Mouse (Mus musculus): ENCODE results near the gene Cacna1c. TPM values are rescaled to one million over a fixed set of nuclear protein-coding genes. Genes with fewer than 3 reads are reported as not detected.

Cacna1c gene
- polyA plus RNA-seq, 1 experiment: 1.8 TPM

DNA sequence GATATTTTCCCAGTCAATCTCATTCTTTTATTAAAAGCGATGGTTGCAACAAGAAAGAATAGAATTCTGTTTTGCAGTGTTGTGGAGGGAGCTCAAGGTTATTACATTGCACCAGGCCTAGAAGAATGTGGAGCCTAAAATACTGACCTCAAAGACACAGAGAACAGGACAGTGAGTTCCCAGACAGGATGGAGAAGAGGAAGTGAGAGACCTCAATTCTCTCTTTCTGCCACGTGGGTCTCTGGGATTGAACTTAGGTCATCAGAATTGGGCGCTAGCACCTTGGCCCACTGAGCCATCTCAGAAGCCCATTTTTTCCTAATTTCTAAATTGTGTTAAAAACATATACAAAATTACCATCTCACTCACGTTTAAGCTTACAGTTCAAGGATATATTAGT is 501.6 kb downstream of the Cacna1c start:
- 68% methylated on average over 4 of the region's 4 CpGs for whole genome bisulfite sequencing

DNA sequence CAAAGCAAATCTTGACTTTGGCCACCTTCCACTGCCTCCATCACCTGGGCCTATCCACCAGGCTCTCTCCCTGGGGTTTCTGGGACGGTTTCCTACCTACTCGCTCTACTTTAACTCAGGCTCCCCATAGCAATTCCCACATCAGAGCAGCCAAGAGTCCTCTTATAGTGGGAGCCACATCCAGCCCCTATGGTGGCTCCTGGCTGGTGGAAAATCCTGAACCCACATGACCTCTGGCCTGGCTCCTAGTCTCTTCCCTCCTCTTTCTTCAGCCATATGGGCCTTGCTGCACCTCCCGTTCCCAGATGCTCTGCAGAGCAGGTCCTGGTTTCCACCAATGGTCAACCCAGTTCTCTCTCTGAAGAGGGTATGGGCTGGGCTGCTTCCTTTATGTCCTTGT is 506.8 kb downstream of the Cacna1c start:
- no peak for DNase-seq (ENCODE audit: low read depth, low spot score)
- 89% methylated on average over 3 of the region's 3 CpGs for WGBS

More for the DNA sequence above, 501.6 kb downstream of the Cacna1c start:
- DNase-seq (ENCODE audit: low read depth, low spot score): no peak

DNA sequence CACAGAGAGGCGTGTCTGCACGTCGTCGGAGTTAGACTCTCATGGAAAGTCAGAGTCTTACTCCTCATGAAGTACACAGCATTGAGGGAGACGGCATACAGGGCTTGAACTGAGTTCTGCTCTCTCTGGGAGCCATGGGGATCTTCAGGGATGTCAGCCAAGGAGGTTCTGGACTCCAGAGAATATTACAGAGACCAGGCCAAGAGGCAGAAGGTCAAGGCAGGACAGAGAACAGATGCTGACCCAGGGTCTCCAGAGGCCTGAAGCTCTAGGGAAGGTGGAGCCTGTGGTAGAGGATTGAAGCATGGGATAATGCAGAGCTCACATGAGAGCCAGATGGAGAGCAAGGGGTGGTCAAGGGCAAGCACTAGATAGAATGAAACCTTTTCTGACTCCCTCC is 507.4 kb downstream of the Cacna1c start:
- DNase-seq (ENCODE audit: low read depth, low spot score): no peak
- 34% methylated on average over 5 of the region's 5 CpGs for WGBS

- no peak for DNase-seq (ENCODE audit: low read depth, low spot score)
- 76% methylated on average over 6 of the region's 6 CpGs for WGBS
These were observed 515.4 kb downstream of the Cacna1c start for GRCm38 (mm10) chr6:118680814-118681213.

- no peak for DNase-seq (ENCODE audit: low read depth, low spot score)
- 88% methylated on average over 10 of the region's 10 CpGs for WGBS
These were observed 518.2 kb downstream of the Cacna1c start for GRCm38 (mm10) chr6:118678031-118678430.

- no peak for DNase-seq (ENCODE audit: low read depth, low spot score)
- WGBS: 89% methylated on average over 6 of the region's 6 CpGs
These were observed 518.9 kb downstream of the Cacna1c start for GRCm38 (mm10) chr6:118677306-118677705.

- 73% methylated on average over 4 of the region's 4 CpGs for WGBS
- DNase-seq (ENCODE audit: low read depth, low spot score): no peak
These were observed 521.4 kb downstream of the Cacna1c start for GRCm38 (mm10) chr6:118674781-118675180.

- 76% methylated on average over 12 of the region's 12 CpGs for whole genome bisulfite sequencing
- DNase-seq (ENCODE audit: low read depth, low spot score): no peak
These were observed 522.1 kb downstream of the Cacna1c start for GRCm38 (mm10) chr6:118673974-118674695.

- no peak for DNase-seq (ENCODE audit: low read depth, low spot score)
- WGBS: 53% methylated on average over 4 of the region's 4 CpGs
These were observed 542.9 kb downstream of the Cacna1c start for GRCm38 (mm10) chr6:118653331-118653730.

GRCm38 (mm10) chr6:118649121-118649783 is 547.0 kb downstream of the Cacna1c start:
- no peak for DNase-seq (ENCODE audit: low read depth, low spot score)
- WGBS: 84% methylated on average over 6 of the region's 6 CpGs

- no peak for DNase-seq (ENCODE audit: low read depth, low spot score)
- WGBS: 50% methylated on average over 14 of the region's 14 CpGs
These were observed 549.8 kb downstream of the Cacna1c start for GRCm38 (mm10) chr6:118646265-118647061.

- no peak for DNase-seq (ENCODE audit: low read depth, low spot score)
- WGBS: 85% methylated on average over 12 of the region's 12 CpGs
These were observed 551.4 kb downstream of the Cacna1c start for GRCm38 (mm10) chr6:118644866-118645265.

DNA sequence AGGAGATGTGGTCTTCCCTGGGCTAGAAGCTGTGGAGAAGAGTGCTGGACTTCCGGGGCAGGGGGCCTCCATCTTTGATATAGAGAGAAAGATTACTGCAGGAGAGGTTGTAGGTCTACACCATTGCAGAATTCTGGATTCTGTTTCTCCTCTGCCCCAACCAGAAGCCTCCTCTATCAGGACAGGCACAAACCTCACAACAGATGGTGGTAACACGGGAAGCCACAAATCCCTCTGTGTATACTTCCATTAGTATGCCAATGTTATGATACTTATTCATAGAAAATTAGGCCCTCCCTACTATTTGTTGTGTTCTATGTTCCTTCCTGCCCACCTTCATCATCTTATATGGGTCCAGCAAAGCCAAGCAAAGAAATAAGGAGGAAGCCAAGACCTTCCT is 552.7 kb downstream of the Cacna1c start:
- no peak for DNase-seq (ENCODE audit: low read depth, low spot score)
- WGBS: 87% methylated on average over 2 of the region's 2 CpGs

DNA sequence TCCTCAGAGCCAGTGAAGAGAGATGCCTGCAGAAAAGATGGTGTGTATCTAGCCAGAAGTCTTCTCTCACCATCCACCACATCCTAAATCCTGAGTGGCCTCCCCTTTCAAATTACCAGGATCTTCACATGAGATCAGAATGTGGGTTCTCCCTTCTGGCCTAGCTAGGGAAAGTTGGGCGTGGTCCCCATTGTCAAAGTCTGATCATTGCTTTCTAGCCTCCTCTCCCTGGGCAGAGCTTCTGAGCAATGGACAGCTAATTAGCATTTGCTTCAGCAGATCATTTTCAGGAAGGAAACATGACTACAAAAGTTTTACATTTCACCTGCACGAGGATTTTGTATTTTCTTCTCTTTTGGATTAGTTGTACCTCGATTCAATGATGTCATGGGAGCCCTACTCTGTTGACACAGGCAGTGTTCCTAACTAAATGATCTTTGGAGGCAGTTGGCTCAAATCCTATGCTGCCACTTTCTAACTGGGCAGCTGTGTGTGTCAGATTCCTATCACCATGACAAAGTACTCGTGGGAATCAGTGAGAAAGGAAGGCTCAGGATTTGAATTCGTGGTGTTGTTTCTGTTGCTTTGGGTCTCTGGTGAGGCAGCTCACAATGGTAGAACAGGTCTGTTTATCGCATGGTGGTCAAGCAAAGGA is 554.4 kb downstream of the Cacna1c start:
- no peak for DNase-seq (ENCODE audit: low read depth, low spot score)
- 58% methylated on average over 6 of the region's 6 CpGs for WGBS

DNA sequence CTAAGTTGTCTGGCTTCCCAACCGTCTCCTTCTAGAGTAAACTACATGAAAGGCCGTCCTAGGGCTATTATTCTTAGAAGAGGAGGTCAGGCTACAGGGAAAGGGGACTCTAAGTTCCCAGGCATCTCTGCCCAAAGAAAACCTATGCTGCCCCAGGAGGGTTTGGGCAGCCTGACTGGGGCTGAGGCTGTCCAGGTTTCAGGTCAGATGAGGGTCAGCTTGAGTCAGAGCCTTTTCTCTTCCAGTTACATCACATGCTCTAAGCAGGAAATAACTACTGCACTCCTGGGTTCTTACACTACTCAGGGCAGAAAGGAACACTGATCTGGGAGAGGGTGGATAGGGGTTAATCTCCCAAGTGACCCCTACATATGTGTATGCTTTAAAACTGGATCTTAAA is 556.4 kb downstream of the Cacna1c start:
- DNase-seq (ENCODE audit: low read depth, low spot score): no peak
- WGBS: 41% methylated on average over 2 of the region's 2 CpGs

DNA sequence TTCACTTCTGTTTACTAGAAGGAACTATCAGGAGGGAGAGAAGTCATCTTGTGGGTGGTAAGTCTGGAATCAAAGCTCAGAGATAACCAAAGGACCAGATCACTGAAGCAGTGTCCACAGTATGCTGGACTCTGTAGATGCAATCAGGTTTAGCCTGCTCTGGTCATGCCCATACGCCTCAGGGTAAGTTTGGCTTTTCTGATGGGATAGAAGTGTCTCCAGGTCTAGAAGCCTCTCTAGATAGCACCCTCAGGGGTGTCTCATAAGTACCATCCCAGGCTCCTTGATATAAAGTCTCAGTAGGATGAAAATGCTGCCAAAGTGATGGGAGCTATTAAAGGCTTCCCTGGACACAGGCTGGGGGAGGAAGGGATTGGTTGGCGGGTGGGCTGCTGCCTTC is 557.3 kb downstream of the Cacna1c start:
- DNase-seq (ENCODE audit: low read depth, low spot score): no peak
- WGBS: 86% methylated on average over 2 of the region's 2 CpGs

DNA sequence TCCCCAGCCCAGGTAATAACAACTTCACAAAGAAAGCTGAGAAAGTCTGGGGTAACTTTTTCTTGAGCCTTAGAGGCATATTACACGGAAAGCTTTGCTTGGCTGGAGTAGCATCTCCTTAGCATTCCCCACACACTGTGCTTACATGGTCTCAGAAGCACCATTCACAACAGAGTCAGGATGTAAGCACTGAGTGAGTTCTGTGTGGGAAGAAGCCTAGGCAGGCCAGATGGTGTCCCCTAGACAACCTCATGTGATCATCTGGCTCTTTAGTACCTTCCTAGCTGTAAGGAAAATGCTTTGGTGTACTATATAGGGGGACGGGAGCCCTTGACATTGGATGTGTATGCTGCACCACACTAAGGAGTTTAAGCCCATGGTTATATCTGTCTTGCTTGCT is 563.7 kb downstream of the Cacna1c start:
- DNase-seq (ENCODE audit: low read depth, low spot score): no peak
- WGBS: 85% methylated on average over 2 of the region's 2 CpGs

DNA sequence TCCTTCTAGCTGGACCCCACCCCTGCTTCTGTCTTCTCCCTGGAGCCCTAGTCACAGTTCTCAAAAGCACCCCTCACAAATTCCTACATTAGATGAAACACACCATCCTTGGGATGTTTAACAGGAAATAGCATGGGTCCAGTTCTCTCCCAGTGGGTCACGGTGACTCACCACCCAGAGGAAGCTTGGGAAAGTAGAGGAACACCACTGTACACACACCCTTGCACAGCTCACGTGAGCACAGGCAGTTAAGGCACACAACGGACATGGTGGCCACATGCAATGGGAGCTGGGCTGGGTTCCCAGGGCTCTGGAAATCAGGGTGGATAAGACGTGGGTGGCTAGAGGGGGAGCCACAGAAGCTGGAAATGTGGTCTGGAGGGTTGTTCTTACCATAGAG is 566.2 kb downstream of the Cacna1c start:
- WGBS: 60% methylated on average over 4 of the region's 4 CpGs
- no peak for DNase-seq (ENCODE audit: low read depth, low spot score)

- WGBS: 55% methylated on average over 4 of the region's 4 CpGs
These were observed 570.0 kb downstream of the Cacna1c start for GRCm38 (mm10) chr6:118626246-118626645.

DNA sequence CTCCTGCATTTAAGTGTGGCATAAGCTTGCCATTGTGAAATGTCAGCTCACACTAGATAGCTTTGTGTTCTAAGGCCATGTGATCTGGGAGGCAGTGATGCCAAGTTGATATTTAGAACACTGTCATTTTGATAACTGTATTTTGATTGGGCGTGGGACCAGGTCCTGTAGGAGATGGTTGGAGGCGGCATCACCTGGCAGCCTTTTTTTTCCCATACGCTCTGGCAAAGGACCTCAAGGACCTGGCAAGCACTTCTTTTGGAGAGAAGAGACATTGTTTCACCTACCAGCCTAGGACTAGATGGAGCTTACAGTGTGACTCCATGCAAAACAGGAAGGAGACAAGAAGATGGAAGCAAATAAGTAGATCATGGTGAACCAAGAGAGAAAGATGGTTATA is 572.6 kb downstream of the Cacna1c start:
- 93% methylated on average over 3 of the region's 3 CpGs for WGBS

More at GRCm38 (mm10) chr6:118626246-118626645, 570.0 kb downstream of the Cacna1c start:
- DNase-seq (ENCODE audit: low read depth, low spot score): no peak

More for the DNA sequence above, 572.6 kb downstream of the Cacna1c start:
- no peak for DNase-seq (ENCODE audit: low read depth, low spot score)
